Mouse (Mus musculus): ENCODE measurements around the gene Olfr1174-ps. TPM values are rescaled to one million over a fixed set of nuclear protein-coding genes. Genes with fewer than 3 reads are reported as not detected.

Olfr1174-ps gene
- not detected for total RNA-seq (2021)

DNA sequence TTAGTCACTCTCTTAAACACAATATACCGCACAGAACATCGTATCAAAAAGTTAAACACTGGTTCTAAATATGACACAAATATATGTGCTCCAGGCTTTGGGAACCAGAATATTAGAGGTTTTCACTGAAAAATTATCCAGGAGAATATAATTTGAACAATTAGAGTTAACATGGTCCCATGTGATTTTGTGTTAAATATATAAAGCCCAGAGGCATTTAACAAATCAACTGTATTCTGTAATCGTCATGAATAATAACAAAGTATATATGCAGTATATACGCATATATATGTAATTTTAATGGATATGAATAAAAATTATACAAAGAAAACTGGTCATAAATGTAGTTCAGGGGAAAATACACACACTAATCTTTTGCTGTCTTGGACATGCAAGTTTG is at the start of gene Olfr1174-ps:
TSS of gene Olfr1174-ps (minus strand) at position 101 of the 400 bp plus-strand sequence.
- DNase-seq (ENCODE audit: low spot score in 2 of 2), result no peak
- intact Hi-C loops (cut with DNase I), result no loop called here

DNA sequence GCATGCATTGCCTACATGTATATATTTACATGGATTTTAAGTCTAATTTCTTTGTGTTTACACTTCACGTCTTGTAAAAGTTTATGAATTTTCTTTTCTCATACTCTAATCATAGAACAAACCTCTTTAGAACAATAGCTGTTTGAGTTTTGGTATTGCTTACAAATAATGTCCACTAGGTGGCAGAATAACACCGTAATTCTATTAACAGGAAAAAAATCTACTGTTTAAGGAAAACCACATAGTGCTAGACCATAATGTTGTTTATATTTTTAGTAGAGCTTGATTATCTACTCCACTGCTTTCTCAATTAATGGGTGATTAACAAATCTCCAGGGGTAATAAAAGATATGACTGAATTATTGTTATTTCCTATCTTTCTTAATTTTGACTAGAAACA is 41.4 kb upstream of the Olfr1174-ps start:
- intact Hi-C loops (cut with DNase I), result loop anchor here (5.0 kb wide), 1 partner anchor 1186 kb away; no protein-coding TSS in a partner anchor
- peak in 1 of 2 experiments; percentile 22 for DNase-seq (ENCODE audit: low spot score in 2 of 2)

DNA sequence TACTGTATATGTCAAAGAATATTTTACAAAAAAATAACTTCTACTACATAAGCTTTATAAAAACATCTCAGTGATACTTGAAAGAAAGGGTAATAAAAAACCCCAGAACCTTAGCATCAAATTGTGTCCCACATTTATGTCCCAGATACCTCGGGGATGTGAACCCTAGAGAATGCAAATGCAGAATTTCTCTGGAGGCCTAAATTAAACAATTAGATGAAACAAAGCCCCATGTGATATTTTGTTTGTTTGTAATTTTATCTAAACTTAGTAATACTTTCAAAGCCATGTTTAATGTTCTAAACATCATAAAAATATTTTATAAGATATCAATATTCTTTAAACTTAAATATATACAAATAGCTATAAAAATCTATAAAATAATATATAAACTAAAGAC is 31.5 kb upstream of the Olfr1174-ps start, which contains the start of gene Olfr1177-ps:
TSS of gene Olfr1177-ps (minus strand) at position 101 of the 400 bp plus-strand sequence.
- DNase-seq (ENCODE audit: low spot score in 2 of 2), result no peak
- intact Hi-C loops (cut with DNase I), result no loop called here

DNA sequence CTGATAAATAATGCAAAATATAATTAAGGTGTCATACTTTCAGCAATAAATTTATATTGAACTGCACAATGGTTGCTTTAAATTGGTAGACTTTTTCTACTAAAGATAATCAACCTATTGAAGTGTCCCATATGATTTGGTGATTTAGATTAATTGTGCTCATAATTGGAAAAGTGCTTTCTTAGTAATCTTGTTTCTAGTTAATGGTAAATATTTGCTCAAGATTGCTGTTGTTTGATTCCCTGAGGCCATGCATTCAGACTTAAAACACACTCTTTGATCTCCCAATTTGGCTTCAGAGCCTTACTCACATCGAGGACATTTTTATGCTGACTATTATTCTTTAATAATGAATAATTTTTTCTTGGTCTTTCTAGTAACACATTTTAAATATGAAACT is 21.5 kb upstream of the Olfr1174-ps start, which contains the start of gene Olfr1176:
TSS of gene Olfr1176 (plus strand) at position 301 of the 400 bp plus-strand sequence.
- no peak for DNase-seq (ENCODE audit: low spot score in 2 of 2)
- intact Hi-C loops (cut with DNase I), result no loop called here

DNA sequence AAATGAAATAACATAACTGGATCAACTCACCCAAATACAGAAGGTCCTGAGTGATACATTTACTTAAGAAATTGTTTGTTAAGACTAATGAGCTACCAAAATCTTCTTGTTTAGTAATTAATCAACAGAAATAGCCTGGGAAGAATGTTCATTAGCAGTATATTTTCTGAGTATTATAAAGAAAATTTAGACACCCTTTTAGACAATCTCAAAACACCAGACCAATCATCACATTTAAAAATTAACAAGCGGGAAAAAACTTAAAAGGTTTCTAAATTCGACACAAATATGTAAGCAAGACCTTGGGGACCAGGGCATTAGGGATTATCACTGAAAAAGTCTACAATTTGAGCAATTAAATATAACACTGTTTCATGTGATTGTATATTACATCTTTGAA is 12.2 kb upstream of the Olfr1174-ps start, which contains the start of gene Olfr1175-ps:
TSS of gene Olfr1175-ps (minus strand) at position 101 of the 400 bp plus-strand sequence.
- DNase-seq (ENCODE audit: low spot score in 2 of 2), result no peak
- intact Hi-C loops (cut with DNase I), result no loop called here

DNA sequence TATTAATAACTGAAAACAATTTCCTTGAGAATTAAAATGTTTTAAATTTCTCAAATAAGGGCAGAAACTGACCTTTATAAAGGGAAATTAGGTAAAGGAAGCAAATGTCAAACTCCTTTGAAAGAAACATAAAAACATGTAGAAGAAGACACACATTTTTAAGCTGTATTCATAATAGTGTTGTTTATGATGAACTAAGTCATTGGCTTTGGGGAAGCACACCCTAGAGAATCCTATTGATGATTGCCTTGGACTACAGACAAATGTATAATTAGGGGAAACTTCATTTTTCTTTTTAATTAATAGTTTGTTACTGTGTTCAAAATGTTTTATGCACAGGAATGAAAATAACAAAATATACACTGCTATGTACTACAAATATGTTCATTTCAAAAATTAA is 35.2 kb downstream of the Olfr1174-ps start, which contains the start of gene Olfr1173:
TSS of gene Olfr1173 (minus strand) at position 101 of the 400 bp plus-strand sequence.
- no peak for DNase-seq (ENCODE audit: low spot score in 2 of 2)
- intact Hi-C loops (cut with DNase I), result no loop called here

Other genes starting within 250 kb of the Olfr1174-ps start
- not detected for gene Olfr1163, start 243.3 kb downstream of the Olfr1174-ps start, total RNA-seq (2021)
- gene Olfr1164, start 221.2 kb downstream of the Olfr1174-ps start, total RNA-seq (2021), result not detected
- not detected for gene Olfr1166, start 186.9 kb downstream of the Olfr1174-ps start, total RNA-seq (2021)
- not detected for gene Olfr1167, start 159.9 kb downstream of the Olfr1174-ps start, total RNA-seq (2021)
- not detected for gene Olfr1168, start 133.3 kb downstream of the Olfr1174-ps start, total RNA-seq (2021)
- not detected for gene Olfr1170, start 86.8 kb downstream of the Olfr1174-ps start, total RNA-seq (2021)
- not detected for gene Olfr1173, start 35.3 kb downstream of the Olfr1174-ps start, total RNA-seq (2021)
- gene Olfr1175-ps, start 12.1 kb upstream of the Olfr1174-ps start, total RNA-seq (2021), result not detected
- gene Olfr1176, start 21.6 kb upstream of the Olfr1174-ps start, total RNA-seq (2021), result not detected
- gene Olfr1177-ps, start 31.4 kb upstream of the Olfr1174-ps start, total RNA-seq (2021), result not detected
- gene Olfr1178, start 71.9 kb upstream of the Olfr1174-ps start, total RNA-seq (2021), result not detected
- gene Olfr1179, start 91.3 kb upstream of the Olfr1174-ps start, total RNA-seq (2021), result not detected
- gene Olfr1180, start 104.0 kb upstream of the Olfr1174-ps start, total RNA-seq (2021), result not detected
- not detected for gene Olfr1181, start 111.0 kb upstream of the Olfr1174-ps start, total RNA-seq (2021)
- gene Gm13757, start 134.0 kb upstream of the Olfr1174-ps start, total RNA-seq (2021), result not detected
- gene Olfr1183, start 139.7 kb upstream of the Olfr1174-ps start, total RNA-seq (2021), result not detected
- not detected for gene Olfr1184, start 168.5 kb upstream of the Olfr1174-ps start, total RNA-seq (2021)
- not detected for gene Olfr1185-ps1, start 178.2 kb upstream of the Olfr1174-ps start, total RNA-seq (2021)
- gene Olfr1186, start 203.4 kb upstream of the Olfr1174-ps start, total RNA-seq (2021), result not detected
- gene Olfr1188, start 241.8 kb upstream of the Olfr1174-ps start, total RNA-seq (2021), result not detected